ENCODE assay signal across 7 mouse cellular contexts in genomic region chr17:56897630-56898195, GRCm38 (mm10). TPM values are rescaled to one million over a fixed set of nuclear protein-coding genes. Genes with fewer than 3 reads are reported as not detected.
A peak's percentile ranks its signal among the peaks of the same experiment; 100 is the strongest.
DNase-seq lines count a peak whose midpoint lies in the region; ATAC-seq lines count a peak whose summit lies in the region.

No protein-coding gene starts in this region.

- H3K27ac ChIP-seq in embryonic facial prominence, embryonic 14.5 days (replicated peaks; ENCODE audit: low read depth, low read length) = no peak overlapping the region
- H3K27ac ChIP-seq in heart, embryonic 10.5 days = no peak overlapping the region
- H3K27ac ChIP-seq in kidney, embryonic 14.5 days (ENCODE audit: low read depth, low read length) = no peak overlapping the region
- no peak overlapping the region for H3K27ac ChIP-seq in limb, embryonic 15.5 days

- H3K4me1 ChIP-seq in embryonic facial prominence, embryonic 14.5 days (ENCODE audit: control insufficient read depth, insufficient read depth, low read length) = no peaks in the 10 kb centered on the region
- H3K4me1 ChIP-seq in heart, embryonic 10.5 days = no peaks in the 10 kb centered on the region; the same call in 1 of the 2 replicates
- no peaks in the 10 kb centered on the region for H3K4me1 ChIP-seq in kidney, embryonic 14.5 days (ENCODE audit: control insufficient read depth, insufficient read depth, low read length)
- no peaks in the 10 kb centered on the region for H3K4me1 ChIP-seq in limb, embryonic 15.5 days

- ATAC-seq in embryonic facial prominence, embryonic 14.5 days (ENCODE audit: low read depth) = peak; percentile 82
- peak; percentile 69 for ATAC-seq in kidney, embryonic 14.5 days (ENCODE audit: low FRiP score, low TSS enrichment)
- 0 out of 2 replicates have a peak, but pooled peaks have one; percentile 44 for ATAC-seq in limb, embryonic 15.5 days (ENCODE audit: insufficient number of reproducible peaks, low FRiP score, low TSS enrichment, low read depth)

- DNase-seq in adrenal gland, postnatal 25 days = peak; percentile 80
- peak; percentile 76 for DNase-seq in embryonic facial prominence, embryonic 14.5 days (ENCODE audit: low spot score)
- DNase-seq in heart, embryonic 10.5 days (ENCODE audit: low spot score) = peak; percentile 91
- DNase-seq in monocyte, adult 2 months (ENCODE audit: low read depth in 1 of 2, low spot score in 2 of 2) = peak; percentile 12 to 55
- peak; percentile 54 to 75 for DNase-seq in spleen, postnatal 14 days (ENCODE audit: low spot score in 2 of 2)

- no peak overlapping the region for H3K4me3 ChIP-seq in embryonic facial prominence, embryonic 14.5 days (ENCODE audit: low read depth, low read length)
- no peak overlapping the region for H3K4me3 ChIP-seq in heart, embryonic 10.5 days
- H3K4me3 ChIP-seq in kidney, embryonic 14.5 days (ENCODE audit: low read length) = no peak overlapping the region
- no peak overlapping the region for H3K4me3 ChIP-seq in limb, embryonic 15.5 days

- WGBS in embryonic facial prominence, embryonic 14.5 days = 82% methylated on average over 7 of the region's 7 CpGs
- WGBS in heart, embryonic 10.5 days = 83% methylated on average over 7 of the region's 7 CpGs
- WGBS in kidney, embryonic 14.5 days = 86% methylated on average over 7 of the region's 7 CpGs
- WGBS in limb, embryonic 15.5 days = 77% methylated on average over 7 of the region's 7 CpGs

- H3K36me3 ChIP-seq in embryonic facial prominence, embryonic 14.5 days (ENCODE audit: control insufficient read depth, insufficient read depth, low read length) = peaks cover 97% of the 10 kb centered on the region
- H3K36me3 ChIP-seq in heart, embryonic 10.5 days = peaks cover 100% of the 10 kb centered on the region
- peaks cover 95% of the 10 kb centered on the region for H3K36me3 ChIP-seq in kidney, embryonic 14.5 days (ENCODE audit: control insufficient read depth, insufficient read depth, low read length)
- peaks cover 99% of the 10 kb centered on the region for H3K36me3 ChIP-seq in limb, embryonic 15.5 days

- no peaks in the 10 kb centered on the region for H3K27me3 ChIP-seq in embryonic facial prominence, embryonic 14.5 days (replicated peaks; ENCODE audit: control insufficient read depth, insufficient read depth, low read length)
- no peaks in the 10 kb centered on the region for H3K27me3 ChIP-seq in heart, embryonic 10.5 days (ENCODE audit: insufficient read depth, poor library complexity, severe bottlenecking)
- no peaks in the 10 kb centered on the region for H3K27me3 ChIP-seq in kidney, embryonic 14.5 days (ENCODE audit: control insufficient read depth, insufficient read depth, low read length)
- no peaks in the 10 kb centered on the region for H3K27me3 ChIP-seq in limb, embryonic 15.5 days

- H3K4me2 ChIP-seq in embryonic facial prominence, embryonic 14.5 days (ENCODE audit: low read depth, low read length) = no peak overlapping the region
- no peak overlapping the region for H3K4me2 ChIP-seq in kidney, embryonic 14.5 days (replicated peaks; ENCODE audit: low read depth, low read length)
- no peak overlapping the region for H3K4me2 ChIP-seq in limb, embryonic 15.5 days

- no peaks in the 10 kb centered on the region for H3K9me3 ChIP-seq in embryonic facial prominence, embryonic 14.5 days (ENCODE audit: control insufficient read depth, low read length)
- no peaks in the 10 kb centered on the region for H3K9me3 ChIP-seq in heart, embryonic 10.5 days
- no peaks in the 10 kb centered on the region for H3K9me3 ChIP-seq in kidney, embryonic 14.5 days (ENCODE audit: control insufficient read depth, low read length)
- H3K9me3 ChIP-seq in limb, embryonic 15.5 days = no peaks in the 10 kb centered on the region

- no peak overlapping the region for H3K9ac ChIP-seq in embryonic facial prominence, embryonic 14.5 days (ENCODE audit: low read depth, low read length)
- H3K9ac ChIP-seq in kidney, embryonic 14.5 days (ENCODE audit: low read depth, low read length) = no peak overlapping the region
- no peak overlapping the region for H3K9ac ChIP-seq in limb, embryonic 15.5 days

RNA-seq across cellular contexts. Expression of gene 1700061G19Rik, which starts 22.4 kb away (rescaled TPM):
- 5.4 and 8.9 TPM in 2 replicates for total RNA-seq in adrenal gland, postnatal 25 days (2021)
- polyA plus RNA-seq in embryonic facial prominence, embryonic 14.5 days (2014; fragmentation: Nextera tagmentation; extraction: Ambion mirVana) = 0.14 and 0.26 TPM in 2 replicates
- polyA plus RNA-seq in heart, embryonic 10.5 days (2016; fragmentation: Nextera tagmentation; extraction: Ambion mirVana) = 0.33 and 0.40 TPM in 2 replicates
- 0.15 and 0.30 TPM in 2 replicates for polyA plus RNA-seq in kidney, embryonic 14.5 days (2014; fragmentation: Nextera tagmentation; extraction: Ambion mirVana)
- 0.16 and 0.24 TPM in 2 replicates for polyA plus RNA-seq in limb, embryonic 15.5 days (2015; fragmentation: Nextera tagmentation; extraction: Ambion mirVana)

RNA-seq across cellular contexts. Expression of gene Acsbg2, which starts 23.5 kb away (rescaled TPM):
- total RNA-seq in adrenal gland, postnatal 25 days (2021) = 0.71 and 0.76 TPM in 2 replicates
- polyA plus RNA-seq in embryonic facial prominence, embryonic 14.5 days (2014; fragmentation: Nextera tagmentation; extraction: Ambion mirVana) = not detected in 2 replicates
- polyA plus RNA-seq in heart, embryonic 10.5 days (2016; fragmentation: Nextera tagmentation; extraction: Ambion mirVana) = not detected in 2 replicates
- polyA plus RNA-seq in kidney, embryonic 14.5 days (2014; fragmentation: Nextera tagmentation; extraction: Ambion mirVana) = not detected in 2 replicates
- polyA plus RNA-seq in limb, embryonic 15.5 days (2015; fragmentation: Nextera tagmentation; extraction: Ambion mirVana) = 0.06 TPM in 1 of 2 replicates, not detected in the other

RNA-seq across cellular contexts. Expression of gene Mllt1, which starts 37.5 kb away (rescaled TPM):
- 36.2 and 36.3 TPM in 2 replicates for total RNA-seq in adrenal gland, postnatal 25 days (2021)
- polyA plus RNA-seq in embryonic facial prominence, embryonic 14.5 days (2014; fragmentation: Nextera tagmentation; extraction: Ambion mirVana) = 24.7 and 32.7 TPM in 2 replicates
- 42.3 and 46.0 TPM in 2 replicates for polyA plus RNA-seq in heart, embryonic 10.5 days (2016; fragmentation: Nextera tagmentation; extraction: Ambion mirVana)
- polyA plus RNA-seq in kidney, embryonic 14.5 days (2014; fragmentation: Nextera tagmentation; extraction: Ambion mirVana) = 35.5 and 35.8 TPM in 2 replicates
- 43.6 and 50.5 TPM in 2 replicates for polyA plus RNA-seq in limb, embryonic 15.5 days (2015; fragmentation: Nextera tagmentation; extraction: Ambion mirVana)

Comparison
In these comparisons a context has a peak if more than half of its experiments do, and no peak if none do; other contexts are left out.
1. DNase-seq: peak in every context shown above with its lines; median percentile 91 in heart, embryonic 10.5 days; 80 in adrenal gland, postnatal 25 days; 76 in embryonic facial prominence, embryonic 14.5 days; 64 in spleen, postnatal 14 days; 34 in monocyte, adult 2 months.